Mouse (Mus musculus) G1E (cell line): ENCODE data around the gene Smo.

Source experiments
- CTCF ChIP-seq: IDR thresholded peaks from 2 replicates; pipeline ENCODE4 v1.5.1; 2012; ENCODE audit warnings: low read depth, low read length, inconsistent platforms, mixed read lengths
- GATA1 ChIP-seq: IDR thresholded peaks from 2 replicates; pipeline ENCODE4 v1.6.1; 2012; ENCODE audit warnings: borderline replicate concordance, low read length, inconsistent platforms, mixed read lengths
- TAL1 ChIP-seq: conservative IDR thresholded peaks from 2 replicates; pipeline ENCODE4 v1.6.1; 2012; ENCODE audit warnings: low read depth, low read length, inconsistent platforms, mixed read lengths

DNA sequence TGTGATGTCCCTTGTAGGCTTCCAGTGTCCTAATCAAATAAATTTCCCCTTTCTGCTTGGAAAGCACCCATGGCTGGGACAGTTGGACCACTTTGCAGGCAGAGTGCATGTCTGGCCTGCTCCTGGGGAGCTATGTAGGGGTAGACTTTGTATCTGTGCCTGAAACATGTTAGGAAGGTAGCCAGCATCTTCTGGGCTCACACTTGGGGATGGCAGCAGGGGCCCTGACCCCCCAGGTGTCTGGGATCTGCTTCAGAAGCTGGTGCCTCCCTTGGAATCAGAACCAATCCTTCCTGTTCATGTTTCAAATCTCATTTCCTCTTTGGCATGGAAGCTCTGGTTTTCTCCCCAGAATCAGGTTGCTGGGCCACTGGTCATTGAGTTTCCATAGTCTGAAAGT, 38.2 kb upstream of the Smo start:
- no peak for TF ChIP-seq GATA1
- no peak for TF ChIP-seq CTCF
- TF ChIP-seq TAL1: no peak
